Mouse (Mus musculus) mouse trophoblast stem cell (cell line): ENCODE data around the gene Srcin1.

ENCODE experiments used
- in situ Hi-C, 2 experiments: fragments of 300-500 bp; cut with MseI, MboI; formaldehyde crosslinking; loops; 2 replicates in 1 of 2; 3 replicates in 1 of 2; pipeline ENCODE4 v1.15.1; 2025

Gene Srcin1

DNA sequence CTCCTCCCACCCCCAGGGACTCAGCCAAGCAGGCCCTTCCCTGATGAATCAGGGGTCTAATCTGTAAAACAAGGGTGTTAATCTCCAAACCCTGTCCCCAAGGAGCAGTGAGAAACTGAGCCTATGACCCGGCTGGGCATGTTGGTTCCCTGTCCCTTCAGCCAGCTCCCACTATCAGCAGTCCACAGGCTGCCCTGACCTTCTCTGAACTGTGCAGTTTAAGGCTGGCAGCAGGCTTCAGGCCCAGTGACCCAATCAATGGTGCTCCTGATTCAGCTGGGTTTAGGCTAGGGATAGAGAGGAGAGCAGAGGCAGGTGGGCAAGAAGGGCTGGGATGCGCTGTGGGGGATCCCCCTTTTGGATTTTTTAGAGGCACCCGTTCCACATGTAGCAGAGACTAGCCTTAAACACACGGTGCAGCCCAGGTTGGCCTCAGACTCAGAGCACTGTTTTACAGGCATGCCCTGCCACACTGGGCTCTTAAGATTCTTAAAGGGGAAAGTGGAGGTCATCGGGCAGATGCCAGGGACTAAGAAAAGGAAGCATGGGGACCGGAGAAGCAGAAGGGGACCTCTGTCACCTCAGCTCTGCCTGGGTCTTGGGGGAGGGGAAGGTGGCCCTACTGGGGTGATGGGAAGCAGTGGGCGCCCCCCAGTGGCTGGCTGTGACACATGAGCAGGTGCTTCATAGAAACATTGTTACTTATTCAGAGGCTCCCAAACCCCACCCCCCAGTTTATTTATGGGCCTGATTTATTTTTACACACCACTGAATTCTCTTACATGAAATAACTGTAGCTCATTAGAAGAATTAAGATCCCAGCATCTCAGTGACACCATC lies 19.2 kb downstream of the Srcin1 start:
- in situ Hi-C loops: no loop called here

DNA sequence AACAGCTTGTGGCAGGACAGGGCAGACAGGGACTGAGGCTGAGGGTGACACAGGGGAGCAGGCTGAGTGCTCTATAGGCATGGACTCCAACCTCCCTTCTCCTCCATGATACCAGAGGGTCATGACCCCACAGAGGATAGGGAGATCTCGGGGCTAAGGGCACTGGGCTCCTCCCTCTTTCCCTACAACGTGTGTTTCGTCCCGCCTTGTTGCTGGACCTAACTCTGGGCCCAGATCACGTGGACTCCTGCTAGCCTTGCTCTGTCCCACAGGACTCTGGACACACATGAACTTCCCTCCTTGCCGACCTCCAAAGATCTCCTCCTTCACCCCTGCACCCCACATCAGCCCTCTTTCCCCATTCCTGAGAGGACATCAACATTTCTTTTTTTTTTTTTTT lies 20.8 kb downstream of the Srcin1 start:
- in situ Hi-C loops: no loop called here

DNA sequence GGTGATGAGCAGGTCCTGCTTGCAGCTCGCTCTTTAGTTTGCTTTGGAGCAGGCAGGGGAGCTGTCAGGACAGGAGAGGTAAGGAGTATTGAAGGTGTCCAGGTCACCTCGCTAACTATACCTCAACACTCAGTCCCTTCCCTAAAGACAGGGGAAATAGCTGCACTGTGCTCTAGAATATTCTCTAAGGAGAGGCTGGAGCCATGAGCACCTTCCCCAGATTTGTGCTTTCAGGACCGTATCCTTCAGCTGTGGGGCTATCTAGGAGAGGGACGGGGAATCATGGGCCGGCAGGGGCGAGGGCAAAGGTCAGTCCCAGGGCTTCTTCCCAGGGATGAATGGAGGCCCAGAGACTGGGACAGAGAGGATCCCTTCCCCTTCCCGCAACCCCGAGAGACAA lies 23.8 kb downstream of the Srcin1 start:
- in situ Hi-C loops: no loop called here

DNA sequence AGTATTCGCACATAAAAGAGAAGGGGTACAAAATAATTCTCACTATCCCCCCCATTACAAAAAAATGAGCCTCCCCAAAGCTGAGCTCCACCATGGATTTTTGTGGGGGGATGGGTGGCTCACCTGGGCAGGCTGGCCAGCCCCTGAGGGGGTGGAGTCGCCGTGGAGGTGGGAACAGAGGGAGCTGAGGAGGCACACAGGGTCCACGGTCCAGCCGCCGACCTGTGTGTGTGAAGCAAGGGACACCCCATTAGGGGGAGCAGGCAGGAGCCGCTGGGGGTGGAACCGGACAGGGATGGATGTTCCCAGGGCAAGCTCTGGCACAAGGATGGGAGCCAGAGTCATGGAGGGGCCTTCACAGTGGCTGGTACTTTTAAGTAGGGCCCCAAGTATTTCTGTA lies 27.2 kb downstream of the Srcin1 start:
- in situ Hi-C loops: no loop called here

DNA sequence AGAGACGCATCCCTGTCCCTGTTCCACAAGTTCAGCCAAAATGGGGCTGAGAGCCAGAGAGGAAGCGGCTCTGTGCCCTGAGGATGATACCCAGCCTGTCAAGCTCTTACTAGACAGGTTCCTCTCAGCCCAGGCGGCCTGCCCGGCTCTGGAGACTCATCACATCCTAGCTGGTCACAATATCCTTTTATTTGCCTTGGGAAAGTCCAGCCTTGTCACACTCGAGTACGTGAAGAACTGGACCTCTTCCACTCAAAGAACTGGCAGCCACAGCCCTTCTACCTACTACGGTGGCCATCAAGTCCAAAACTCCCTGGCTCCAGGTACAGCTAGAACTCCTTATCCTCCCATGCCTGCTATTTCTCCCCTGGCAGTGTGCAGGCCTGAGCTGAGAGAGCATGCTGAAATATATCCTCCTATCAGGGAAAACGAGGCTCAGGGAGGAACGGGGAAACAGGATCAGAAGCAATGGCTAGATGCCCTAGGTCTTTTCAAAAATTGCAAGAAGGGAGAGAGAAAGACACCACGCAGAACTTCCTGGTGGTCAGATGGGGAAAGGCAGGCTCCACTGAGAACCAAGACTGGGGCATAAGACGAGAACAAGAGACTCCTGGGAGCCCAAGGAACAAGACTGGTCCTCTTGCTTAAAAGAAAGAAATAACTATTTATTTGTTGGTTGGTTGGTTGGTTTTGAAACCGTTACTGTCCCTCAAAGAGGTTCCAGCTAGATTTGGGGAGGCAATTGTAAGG lies 27.9 kb downstream of the Srcin1 start:
- in situ Hi-C loops: no loop called here

DNA sequence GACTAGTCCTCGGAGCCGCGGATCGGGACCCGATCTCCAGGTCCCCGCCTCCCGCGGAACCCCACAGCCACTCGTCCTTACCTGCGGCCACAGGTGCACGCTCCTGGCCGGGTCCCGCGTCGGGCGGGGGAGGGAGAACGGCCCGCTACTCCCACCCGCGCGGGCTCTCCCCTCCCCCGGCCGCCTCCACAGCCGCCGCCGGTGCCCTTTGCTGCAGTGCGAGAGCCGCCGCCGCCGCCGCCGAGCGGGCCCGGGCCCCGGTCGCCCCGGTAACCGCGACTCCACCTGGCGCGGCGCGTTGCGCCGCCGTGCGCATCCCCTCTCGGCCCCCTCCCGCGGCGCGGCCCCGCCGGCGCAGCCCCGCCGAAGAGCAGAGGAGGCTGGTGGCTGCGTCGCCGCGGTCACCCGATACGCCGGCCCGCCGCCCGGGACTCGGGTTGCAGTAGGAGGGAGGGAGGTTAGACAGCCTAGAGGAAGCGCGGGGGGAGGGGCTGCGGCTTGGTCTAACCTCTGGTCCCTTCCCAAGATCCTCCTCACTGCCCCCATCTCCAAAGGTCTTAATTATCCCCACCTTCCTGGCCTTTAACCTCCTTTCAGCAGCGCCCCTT lies 29.1 kb downstream of the Srcin1 start:
- in situ Hi-C loops: no loop called here

DNA sequence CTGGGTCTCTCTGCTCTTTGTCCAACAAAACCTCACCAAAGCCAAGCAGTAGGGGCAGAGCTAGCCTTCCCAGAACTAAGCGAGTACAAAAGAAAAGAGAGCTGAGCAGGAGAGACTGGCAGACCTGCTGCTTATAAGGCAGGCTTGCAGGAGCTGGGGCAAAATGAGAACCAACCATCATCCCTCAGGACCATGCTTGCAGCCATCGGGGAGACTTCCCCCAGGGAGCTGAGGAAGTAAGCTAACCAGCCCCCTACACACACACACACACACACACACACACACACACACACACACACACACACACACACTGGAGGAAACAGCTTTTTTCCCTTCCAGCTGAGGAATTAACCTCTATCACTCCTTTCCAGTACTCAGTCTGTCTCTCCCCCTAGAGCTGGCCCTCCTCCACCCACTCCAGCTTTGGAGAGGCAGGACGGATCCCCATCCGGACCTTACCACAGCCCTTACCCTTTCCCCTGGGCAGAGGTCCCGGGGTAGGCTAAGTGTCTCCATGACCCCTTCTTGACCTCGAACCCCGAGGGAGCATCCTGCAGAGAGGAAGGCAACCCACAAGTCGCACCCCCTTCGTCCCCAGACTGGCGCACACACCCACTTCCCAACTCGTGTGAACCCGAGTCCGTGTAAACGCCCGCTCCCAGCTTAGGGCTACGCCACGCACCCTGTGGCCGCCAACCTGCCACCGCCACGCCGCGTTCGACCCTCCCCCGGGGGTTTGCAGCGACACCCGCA lies 30.0 kb downstream of the Srcin1 start:
- in situ Hi-C loops: no loop called here

DNA sequence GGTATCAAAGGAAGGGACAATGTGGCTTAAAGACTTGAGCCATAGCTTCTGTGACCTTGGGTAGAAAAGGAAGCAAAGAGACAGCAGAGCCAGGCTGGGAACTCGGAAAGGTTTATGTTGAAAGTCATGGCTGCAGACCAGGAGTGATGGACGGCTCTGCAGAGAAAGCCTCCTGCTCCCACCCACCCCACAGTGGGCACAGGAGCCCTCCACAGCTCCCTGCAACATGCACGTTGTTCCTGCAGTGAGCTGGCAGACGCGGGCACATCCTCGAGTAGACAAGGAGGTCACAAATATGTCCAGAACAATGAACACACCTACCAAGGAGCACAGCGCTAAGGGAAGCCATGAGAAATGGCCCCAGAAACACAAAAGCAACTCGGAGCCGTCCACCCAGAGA lies 32.1 kb downstream of the Srcin1 start:
- in situ Hi-C loops: no loop called here

DNA sequence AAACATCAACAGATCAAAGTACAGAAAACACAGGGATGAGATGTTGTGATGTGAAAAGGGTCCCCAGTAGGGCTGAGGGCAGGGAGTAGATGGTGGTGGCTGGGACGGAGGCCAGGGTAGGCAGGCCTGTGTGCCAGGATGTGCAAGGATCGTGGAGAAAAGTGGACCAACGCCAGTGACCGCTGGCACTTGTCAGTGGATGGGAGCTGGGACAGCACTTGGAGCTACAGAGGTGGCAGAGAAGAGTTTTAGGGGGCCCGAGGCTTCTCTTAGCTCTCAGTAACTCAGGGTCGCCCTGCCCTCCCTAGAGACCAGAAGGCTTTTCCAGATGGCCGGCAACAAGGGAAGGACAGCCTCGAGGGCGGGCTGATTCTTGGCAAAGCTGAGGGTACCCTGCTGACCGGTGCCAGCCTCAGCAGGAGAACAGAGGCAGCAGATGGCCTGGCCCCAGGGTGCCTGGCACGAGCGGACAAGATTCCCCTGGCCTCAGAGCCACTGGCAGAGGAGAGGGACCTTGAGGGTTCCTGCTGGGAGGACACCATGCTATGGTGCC lies 32.7 kb downstream of the Srcin1 start:
- in situ Hi-C loops: no loop called here

DNA sequence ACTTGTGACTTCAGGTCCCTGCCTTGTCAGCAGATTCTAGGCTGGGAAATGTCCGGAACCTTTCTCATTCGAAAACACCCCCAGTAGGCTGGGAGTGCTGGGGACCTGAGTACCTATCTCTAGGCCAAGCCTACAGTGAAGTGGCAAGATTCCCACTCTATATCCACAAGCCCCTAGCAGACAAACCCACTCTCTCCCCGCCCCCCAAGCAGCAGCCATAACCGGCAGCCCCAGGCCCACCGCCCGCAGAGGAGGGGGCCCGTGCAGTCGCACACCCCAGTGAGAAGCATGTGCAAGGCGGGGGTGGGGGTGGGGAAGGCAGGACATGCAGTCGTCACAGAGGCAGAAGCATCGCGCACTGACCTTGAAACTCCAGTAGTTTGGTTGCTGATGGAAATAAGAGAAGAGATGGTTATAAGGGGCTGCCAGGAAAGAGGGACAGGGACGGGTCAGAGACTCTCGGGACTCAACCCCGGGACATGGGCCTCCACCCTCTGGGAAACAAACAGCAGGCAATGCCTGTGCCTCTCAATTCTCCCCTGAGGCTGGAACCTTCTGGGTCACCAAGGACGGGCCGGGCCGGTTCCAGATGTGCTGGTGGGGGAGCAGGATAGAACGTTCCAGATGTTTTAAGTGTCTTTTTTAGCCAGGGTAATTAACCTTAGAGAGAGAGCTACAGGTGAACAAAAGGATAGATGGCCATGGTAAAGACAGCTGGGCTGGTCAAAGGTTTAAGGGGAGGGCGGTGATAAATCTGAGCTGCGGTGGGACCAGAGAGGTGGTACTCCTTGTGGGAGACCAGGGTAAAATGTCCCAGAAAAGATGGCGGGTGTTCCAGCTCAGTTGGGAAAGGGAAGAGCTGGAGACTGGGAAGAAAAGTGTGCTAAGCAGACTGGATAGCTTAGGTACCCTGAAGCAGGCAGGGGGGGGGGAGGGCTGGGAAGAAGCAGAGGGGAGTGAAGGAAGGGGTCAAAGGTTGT lies 33.5 kb downstream of the Srcin1 start:
- in situ Hi-C loops: no loop called here

DNA sequence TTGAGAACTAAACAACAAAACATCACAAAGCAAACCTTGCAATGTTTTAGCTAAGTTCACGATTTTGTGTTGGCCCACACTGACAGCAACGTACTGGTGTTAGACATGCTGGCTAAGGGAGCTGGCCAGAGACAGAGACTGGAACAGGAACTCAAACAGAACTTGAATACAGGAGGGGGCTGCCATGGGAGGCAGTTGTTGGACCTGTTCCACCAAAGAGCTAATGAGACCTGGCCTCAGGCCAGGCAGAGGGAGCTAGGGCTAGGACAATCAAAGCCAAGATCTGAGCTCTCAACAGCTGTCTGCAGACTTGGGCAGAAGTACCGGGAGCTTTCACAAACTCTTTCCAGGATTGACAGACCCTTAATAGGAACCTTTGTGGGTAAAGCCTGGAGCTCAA lies 35.4 kb downstream of the Srcin1 start:
- in situ Hi-C loops: no loop called here

DNA sequence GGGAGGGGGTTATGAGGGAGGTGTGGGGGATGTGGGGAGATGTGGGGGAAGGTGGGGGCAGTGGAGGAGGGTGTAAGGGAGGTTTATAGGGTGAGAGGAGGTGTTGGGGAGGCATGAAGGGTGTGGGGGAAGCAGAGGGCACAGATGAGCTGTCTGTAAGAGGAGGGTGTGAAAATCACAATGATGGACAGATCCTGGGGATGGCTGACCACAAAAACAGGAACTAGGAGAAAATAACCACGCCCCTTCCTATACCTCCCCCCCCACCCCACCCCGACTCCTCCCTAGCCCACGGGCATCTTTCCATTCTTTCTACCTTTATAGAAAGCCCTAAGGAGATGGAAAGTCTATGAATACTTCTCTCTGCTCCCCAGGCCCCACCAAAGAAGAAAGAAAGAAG lies 35.9 kb downstream of the Srcin1 start:
- in situ Hi-C loops: no loop called here

DNA sequence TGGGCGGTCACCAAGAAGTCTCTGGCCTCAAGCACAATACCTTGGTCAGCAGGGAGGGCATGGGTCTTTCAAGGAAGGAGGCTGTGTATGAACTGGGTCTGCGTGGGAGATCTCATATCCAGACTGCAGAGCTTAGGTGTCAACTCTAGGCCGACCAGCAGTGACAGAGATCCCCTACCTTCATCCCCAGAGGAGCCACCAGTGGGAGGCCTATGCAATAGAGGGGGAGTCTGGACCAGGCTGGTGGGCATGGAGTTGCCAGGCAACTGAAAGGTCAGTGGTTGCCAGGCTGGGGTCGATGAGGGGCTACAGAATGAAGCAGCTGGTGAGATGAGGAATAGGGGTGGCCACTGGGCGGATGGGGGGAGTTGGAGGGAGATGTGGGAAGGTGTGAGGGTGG lies 36.4 kb downstream of the Srcin1 start:
- in situ Hi-C loops: no loop called here

DNA sequence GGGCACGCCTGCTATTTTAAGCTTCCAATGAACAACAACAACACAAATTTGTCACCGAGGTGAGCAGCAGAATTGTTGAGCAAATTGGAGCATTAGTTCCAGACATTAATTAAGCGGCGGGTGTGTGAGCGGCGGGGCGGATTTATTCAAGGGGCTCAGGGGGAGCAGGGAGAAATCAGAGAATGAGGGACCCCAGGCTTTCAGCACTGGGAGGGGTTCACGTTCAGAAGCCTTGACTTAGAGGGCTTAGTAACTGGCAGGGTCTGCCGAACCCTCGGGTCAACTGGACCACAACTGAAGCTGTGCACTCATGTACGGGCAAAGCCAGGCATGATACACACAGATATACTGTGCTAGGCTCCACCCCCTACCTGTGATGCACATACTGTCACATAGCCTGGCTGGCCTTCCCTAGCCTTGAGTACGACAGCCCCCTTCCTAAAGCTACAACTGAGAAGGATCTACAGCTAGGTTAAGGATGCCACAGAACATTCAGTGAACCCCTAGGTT lies 38.4 kb downstream of the Srcin1 start:
- in situ Hi-C loops: no loop called here

DNA sequence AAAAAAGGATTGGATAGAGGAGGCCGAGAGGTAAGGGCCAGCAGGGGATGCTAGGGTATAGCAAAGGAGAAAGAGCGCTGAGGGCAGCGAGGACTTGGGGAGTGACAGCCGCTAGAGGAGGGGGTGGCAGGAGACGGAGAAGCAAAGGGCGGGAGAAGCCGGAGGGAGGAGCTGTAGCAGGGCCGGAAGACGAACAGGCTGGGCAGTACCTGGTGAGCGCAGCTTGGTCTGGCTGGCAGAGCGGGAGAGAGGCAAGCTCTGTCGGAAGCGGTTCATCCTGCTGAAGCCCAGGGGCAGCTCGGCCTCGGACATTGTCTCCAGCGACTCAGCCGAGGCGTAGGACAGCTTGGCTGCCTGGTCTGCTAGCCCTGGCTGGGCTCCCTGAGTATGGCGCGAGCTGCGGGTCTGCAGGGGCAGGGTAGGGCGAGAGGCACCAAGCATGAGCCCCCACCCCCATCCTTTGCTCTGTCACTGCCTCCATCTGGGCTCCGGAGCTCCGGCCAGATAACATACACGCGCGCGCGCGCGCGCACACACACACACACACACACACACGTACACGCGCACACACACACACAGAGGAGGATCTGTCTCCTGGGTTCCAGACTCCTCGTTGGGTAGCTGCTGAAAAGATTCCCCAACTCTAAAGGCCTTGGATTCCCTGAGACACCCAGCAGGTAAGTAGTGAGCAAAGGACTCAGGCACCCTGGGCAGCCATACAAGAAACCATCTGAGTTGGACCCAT lies 39.0 kb downstream of the Srcin1 start:
- in situ Hi-C loops: no loop called here

DNA sequence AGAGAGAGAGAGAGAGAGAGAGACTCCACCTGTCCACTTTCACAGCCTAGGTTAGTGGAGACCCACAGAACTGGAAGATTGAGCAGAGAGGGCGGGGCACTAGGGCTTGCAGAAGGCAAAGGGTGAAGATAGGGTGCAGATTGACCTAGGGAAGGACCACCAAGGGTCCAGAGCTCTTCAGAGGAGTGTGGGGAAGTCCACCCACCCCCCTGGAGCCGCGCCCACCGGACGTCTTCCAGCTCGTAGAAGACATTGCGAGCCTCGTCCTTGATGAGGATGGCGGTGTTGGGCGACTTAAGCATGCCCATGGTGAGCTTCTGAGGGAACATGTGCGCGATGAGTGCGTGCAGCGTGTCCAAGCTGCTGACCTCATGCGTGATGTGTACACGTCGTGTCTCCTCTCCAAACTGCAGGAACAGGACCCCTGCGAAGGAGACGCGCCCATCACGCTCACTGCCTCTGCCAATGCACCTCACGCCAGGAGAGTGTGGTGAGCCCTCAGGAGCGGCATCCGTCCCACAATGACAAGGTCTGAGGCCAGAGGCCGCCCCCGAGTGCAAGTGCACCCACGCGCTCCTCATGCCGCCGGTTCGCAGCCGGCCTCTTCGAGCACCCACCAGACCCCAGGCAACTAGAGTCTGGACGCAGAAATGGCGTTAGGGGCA lies 39.8 kb downstream of the Srcin1 start:
- in situ Hi-C loops: no loop called here

DNA sequence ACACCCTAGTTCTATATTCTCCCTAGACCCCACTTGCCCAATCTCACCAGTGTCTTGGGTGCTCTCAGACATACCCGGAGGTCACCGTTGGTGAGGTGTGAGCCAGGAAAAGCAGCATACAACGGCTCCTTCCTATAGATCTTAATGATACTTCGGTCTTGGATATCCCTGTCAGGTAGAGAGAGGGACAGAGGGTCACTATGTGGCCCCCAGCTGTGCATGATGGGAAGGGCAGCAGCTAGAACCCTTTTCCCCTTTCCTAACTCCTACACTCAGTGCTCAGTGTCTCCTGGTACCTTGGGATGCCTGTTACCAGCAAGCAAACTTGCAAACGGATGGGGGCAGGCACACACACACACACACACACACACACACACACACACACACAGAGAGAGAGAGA lies 40.3 kb downstream of the Srcin1 start:
- in situ Hi-C loops: no loop called here

DNA sequence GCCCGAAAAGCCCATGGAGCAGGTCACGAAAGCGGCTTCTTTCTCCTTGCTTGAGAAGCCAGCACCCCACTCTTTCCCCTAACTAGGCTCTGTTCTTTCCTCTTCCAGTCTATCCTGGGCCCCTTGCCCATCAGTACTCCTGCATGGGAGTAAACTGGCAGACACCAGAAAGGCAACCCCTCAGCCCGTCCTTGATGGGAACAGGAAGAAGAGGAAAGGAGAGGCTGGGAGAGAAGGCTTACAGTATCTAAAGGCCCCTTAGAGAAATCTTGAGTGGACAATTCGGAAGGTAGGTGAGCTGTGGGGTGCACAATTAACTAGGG lies 40.7 kb downstream of the Srcin1 start:
- in situ Hi-C loops: no loop called here
